Mouse (Mus musculus) forebrain, postnatal 0 days (tissue): ENCODE measurements at regions not wholly inside any gene's neighbourhood (a gene's known extent, or its start where the extent isn't known, plus 50 kb on each side); places are given as distances from the start of the nearest gene placed in this dataset.

Experiments used
- ATAC-seq: fragments of 200-750 bp; cut with Nextera tagmentation; 2 replicates; pipeline ENCODE4 v1.8.0; 2017; ENCODE audit warnings: mild to moderate bottlenecking, moderate library complexity
- DNase-seq: peaks from one replicate; pipeline ENCODE4 v3.0.0-alpha.2; 2015
- H3K27ac ChIP-seq: fragments of 300-500 bp; sonication (generic); 2 replicates; pipeline ENCODE4 v1.5.1; 2014; ENCODE audit warnings: low read depth, mild to moderate bottlenecking, antibody characterized with exemption, low read length, moderate library complexity, mixed read lengths
- H3K27me3 ChIP-seq: fragments of 300-500 bp; sonication (generic); 2 replicates; pipeline ENCODE4 v1.6.1; 2014; ENCODE audit warnings: mild to moderate bottlenecking, low read length, mixed read lengths; ENCODE audit not compliant: insufficient read depth
- H3K36me3 ChIP-seq: fragments of 300-500 bp; sonication (generic); 2 replicates; pipeline ENCODE4 v1.6.1; 2014; ENCODE audit warnings: mild to moderate bottlenecking, moderate library complexity; ENCODE audit not compliant: insufficient read depth
- H3K4me1 ChIP-seq: fragments of 300-500 bp; sonication (generic); 2 replicates; pipeline ENCODE4 v1.6.1; 2014; ENCODE audit warnings: antibody characterized with exemption; ENCODE audit not compliant: insufficient read depth
- H3K4me2 ChIP-seq: fragments of 300-500 bp; sonication (generic); 2 replicates; pipeline ENCODE4 v1.6.1; 2014; ENCODE audit warnings: low read depth, mild to moderate bottlenecking, moderate library complexity
- H3K4me3 ChIP-seq: fragments of 300-500 bp; sonication (generic); 2 replicates; pipeline ENCODE4 v1.5.1; 2014; ENCODE audit warnings: low read depth, low read length, mixed read lengths
- H3K9ac ChIP-seq: fragments of 300-500 bp; sonication (generic); 2 replicates; pipeline ENCODE4 v1.6.1; 2014; ENCODE audit warnings: mild to moderate bottlenecking
- H3K9me3 ChIP-seq: fragments of 300-500 bp; sonication (generic); 2 replicates; pipeline ENCODE4 v1.6.1; 2016; ENCODE audit warnings: low read length
- CTCF ChIP-seq: sonication (generic); IDR thresholded peaks from 2 replicates; pipeline ENCODE4 v1.5.1; 2016; ENCODE audit warnings: antibody characterized with exemption, control low read depth, low read depth
- WGBS: fragments of 180-500 bp; shearing (Covaris S2); extraction: QIAGEN DNeasy Blood & Tissue Kit; methylation state at CpG from one replicate; pipeline ENCODE4 v1.1.7; 2014; 5-methylcytosine and 5-hydroxymethylcytosine counted together

- H3K4me3 ChIP-seq: no peak overlapping the region
- no peak for ATAC-seq
- WGBS: 82% methylated on average over 7 of the region's 7 CpGs
Observed at GRCm38 (mm10) chr1:45033343-45033742, 278.0 kb upstream of the Col3a1 start.

GRCm38 (mm10) chr1:45041328-45041727, 270.0 kb upstream of the Col3a1 start:
- Histone ChIP-seq H3K4me2 (no peak overlapping the region), H3K9ac (no peak overlapping the region), H3K36me3 (no peaks in the 10 kb centered on the region), H3K9me3 (no peaks in the 10 kb centered on the region), H3K4me3 (no peak overlapping the region), H3K4me1 (no peaks in the 10 kb centered on the region), H3K27ac (no peak overlapping the region), H3K27me3 (no peaks in the 10 kb centered on the region)
- 91% methylated on average over 1 of the region's 1 CpGs for WGBS
- ATAC-seq: no peak
- TF ChIP-seq CTCF: no peak
- DNase-seq: no peak

More at GRCm38 (mm10) chr1:45033343-45033742, 278.0 kb upstream of the Col3a1 start:
- Histone ChIP-seq H3K36me3 (no peaks in the 10 kb centered on the region), H3K27me3 (no peaks in the 10 kb centered on the region), H3K9ac (no peak overlapping the region), H3K9me3 (no peaks in the 10 kb centered on the region), H3K4me2 (no peak overlapping the region), H3K27ac (no peak overlapping the region), H3K4me1 (no peaks in the 10 kb centered on the region)
- TF ChIP-seq CTCF: no peak
- no peak for DNase-seq

GRCm38 (mm10) chr1:45041815-45042214, 269.5 kb upstream of the Col3a1 start:
- Histone ChIP-seq H3K9ac (no peak overlapping the region), H3K27ac (no peak overlapping the region), H3K9me3 (no peaks in the 10 kb centered on the region), H3K36me3 (no peaks in the 10 kb centered on the region), H3K27me3 (no peaks in the 10 kb centered on the region), H3K4me2 (no peak overlapping the region), H3K4me1 (no peaks in the 10 kb centered on the region), H3K4me3 (no peak overlapping the region)
- no peak for TF ChIP-seq CTCF
- no peak for DNase-seq
- no peak for ATAC-seq

GRCm38 (mm10) chr1:45043245-45043926, 268.0 kb upstream of the Col3a1 start:
- no peak for TF ChIP-seq CTCF
- no peak for DNase-seq
- Histone ChIP-seq H3K9ac (no peak overlapping the region), H3K36me3 (no peaks in the 10 kb centered on the region), H3K27ac (no peak overlapping the region), H3K4me3 (no peak overlapping the region), H3K4me1 (no peaks in the 10 kb centered on the region), H3K4me2 (no peak overlapping the region), H3K9me3 (no peaks in the 10 kb centered on the region), H3K27me3 (no peaks in the 10 kb centered on the region)
- ATAC-seq: no peak

- Histone ChIP-seq H3K4me1 (no peaks in the 10 kb centered on the region), H3K36me3 (no peaks in the 10 kb centered on the region), H3K27me3 (no peaks in the 10 kb centered on the region), H3K9me3 (no peaks in the 10 kb centered on the region), H3K4me3 (no peak overlapping the region), H3K4me2 (no peak overlapping the region), H3K27ac (no peak overlapping the region), H3K9ac (no peak overlapping the region)
- ATAC-seq (no peak), DNase-seq (no peak)
- no peak for TF ChIP-seq CTCF
- WGBS: 79% methylated on average over 10 of the region's 10 CpGs
Observed at GRCm38 (mm10) chr1:45090841-45091535, 220.3 kb upstream of the Col3a1 start.

DNA sequence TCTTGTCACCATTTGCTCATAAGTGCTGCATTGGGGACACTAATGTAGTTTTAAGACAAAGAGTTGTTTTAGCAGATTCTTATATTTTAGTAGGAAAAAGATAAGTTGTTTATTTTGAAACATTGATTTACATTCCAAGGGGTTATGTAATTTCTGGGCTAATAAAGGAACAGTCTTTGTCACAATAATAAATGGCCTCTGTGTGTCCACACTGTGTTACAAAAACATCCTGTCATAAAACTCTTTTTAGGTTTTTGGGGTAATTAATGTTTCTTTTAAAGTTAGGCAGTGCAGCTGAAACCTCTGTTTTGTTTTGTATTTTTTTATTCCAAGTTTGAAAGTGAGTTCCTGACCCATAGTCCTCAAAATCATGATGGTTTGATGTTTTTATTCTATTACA, 210.4 kb upstream of the Col3a1 start:
- Histone ChIP-seq H3K9ac (no peak overlapping the region), H3K4me1 (no peaks in the 10 kb centered on the region), H3K9me3 (0 out of 2 replicates have a peak, but pooled peaks cover 4% of the 10 kb centered on the region), H3K27ac (no peak overlapping the region), H3K4me2 (no peak overlapping the region), H3K4me3 (no peak overlapping the region), H3K27me3 (no peaks in the 10 kb centered on the region), H3K36me3 (no peaks in the 10 kb centered on the region)
- DNase-seq (no peak), ATAC-seq (no peak)
- no peak for TF ChIP-seq CTCF

DNA sequence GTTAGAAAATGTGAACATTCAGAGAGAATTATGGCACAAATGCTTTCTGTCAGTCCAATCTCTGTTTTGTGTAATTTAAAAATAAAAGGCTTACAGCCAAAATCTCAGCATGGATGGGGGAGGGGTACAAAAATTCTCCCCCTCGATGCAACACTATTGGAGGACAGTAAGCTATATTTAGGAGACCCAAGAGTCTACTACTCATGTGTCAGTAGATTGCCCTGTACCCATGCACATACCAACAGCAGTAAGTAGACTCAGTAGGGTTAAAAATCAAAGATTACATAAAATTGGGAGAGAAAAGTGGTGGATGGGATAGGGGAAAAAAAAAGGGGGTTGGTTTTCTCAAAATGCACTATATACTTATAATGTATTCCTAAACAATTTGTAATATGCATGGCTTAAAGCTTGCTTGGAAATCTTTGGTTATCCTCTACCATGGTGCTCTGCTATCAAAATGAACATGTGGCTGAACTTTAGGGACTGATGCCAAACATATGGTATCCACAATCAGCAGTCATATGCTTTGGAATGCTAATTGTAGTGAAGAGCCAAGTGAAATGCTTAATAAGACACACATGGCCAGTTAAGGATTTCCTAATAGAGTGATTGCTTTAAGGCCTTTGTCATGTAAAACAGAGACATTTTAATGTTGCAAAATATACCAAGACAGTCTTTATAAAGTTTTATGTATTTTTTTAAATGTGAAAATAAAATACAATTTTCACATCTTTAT, 194.8 kb upstream of the Col3a1 start:
- H3K27ac ChIP-seq: no peak overlapping the region
- no peak for TF ChIP-seq CTCF
- no peaks in the 10 kb centered on the region for H3K36me3 ChIP-seq
- H3K4me1 ChIP-seq: no peaks in the 10 kb centered on the region
- H3K4me3 ChIP-seq: no peak overlapping the region
- ATAC-seq (0 out of 2 replicates have a peak, but pooled peaks have one; percentile 8), DNase-seq (peak; percentile 11)
- H3K4me2 ChIP-seq: no peak overlapping the region
- WGBS: 65% methylated on average over 1 of the region's 1 CpGs
- no peaks in the 10 kb centered on the region for H3K9me3 ChIP-seq
- H3K27me3 ChIP-seq: no peaks in the 10 kb centered on the region
- no peak overlapping the region for H3K9ac ChIP-seq
